Mouse (Mus musculus): ENCODE measurements around the gene Lyz2.
"Not testable (repeated sequence)": the region's sequence is repeated elsewhere in the genome, so short reads cannot be mapped to it uniquely, and the experiment has no call there.

DNA sequence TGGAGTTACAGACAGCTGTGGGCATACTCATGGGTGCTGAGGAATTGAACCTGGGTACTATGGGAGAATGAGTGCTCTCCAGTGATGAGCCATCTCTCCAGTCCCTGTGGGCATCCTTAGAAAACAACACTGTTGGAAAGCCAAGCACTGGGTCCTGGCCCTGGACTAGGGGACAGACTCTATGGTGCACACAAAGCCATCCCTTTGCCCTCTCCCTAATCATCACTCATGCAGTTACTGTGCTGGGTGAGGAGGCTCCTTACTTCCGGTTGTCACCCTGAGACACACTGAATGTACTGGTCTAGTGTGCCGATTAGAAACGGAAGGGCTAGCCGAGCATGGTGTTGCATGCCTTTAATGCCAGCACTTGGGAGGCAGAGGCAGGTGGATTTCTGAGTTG, 1.1 kb upstream of the Lyz2 start:
- TF ChIP-seq POLR2A (IDR thresholded peaks at IDR 0.05; ENCODE audit: extremely low read depth, insufficient read depth, low read length); CTCF (IDR thresholded peaks at IDR 0.05; ENCODE audit: low read depth, low read length): not testable (repeated sequence)

All from liver, adult 2 months (tissue).